Mouse (Mus musculus) limb, embryonic 12.5 days (tissue): ENCODE measurements around the gene Kbtbd2. TPM values are rescaled to one million over a fixed set of nuclear protein-coding genes. Genes with fewer than 3 reads are reported as not detected.

Source experiments
- ATAC-seq: fragments of 200-750 bp; cut with Nextera tagmentation; 2 replicates; pipeline ENCODE4 v1.8.0; 2017; ENCODE audit warnings: low read depth, moderate TSS enrichment; ENCODE audit not compliant: insufficient number of reproducible peaks, insufficient read depth, low FRiP score, low TSS enrichment
- H3K27ac ChIP-seq: fragments of 300-500 bp; sonication (generic); 2 replicates; pipeline ENCODE4 v1.5.1; 2016; ENCODE audit warnings: mild to moderate bottlenecking, moderate library complexity
- H3K27me3 ChIP-seq: fragments of 300-500 bp; sonication (generic); 2 replicates; pipeline ENCODE4 v1.6.1; 2016; ENCODE audit warnings: mild to moderate bottlenecking, moderate library complexity
- H3K36me3 ChIP-seq: fragments of 300-500 bp; sonication (generic); 2 replicates; pipeline ENCODE4 v1.6.1; 2016; ENCODE audit warnings: mild to moderate bottlenecking, moderate library complexity
- H3K4me1 ChIP-seq: fragments of 300-500 bp; sonication (generic); replicated peaks from 2 replicates; pipeline ENCODE4 v1.6.1; 2016
- H3K4me2 ChIP-seq: fragments of 300-500 bp; sonication (generic); 2 replicates; pipeline ENCODE4 v1.6.1; 2016; ENCODE audit warnings: mild to moderate bottlenecking, moderate library complexity
- H3K4me3 ChIP-seq: fragments of 300-500 bp; sonication (generic); replicated peaks from 2 replicates; pipeline ENCODE4 v1.5.1; 2016; ENCODE audit warnings: mild to moderate bottlenecking
- H3K9ac ChIP-seq: fragments of 300-500 bp; sonication (generic); replicated peaks from 2 replicates; pipeline ENCODE4 v1.6.1; 2016; ENCODE audit warnings: mild to moderate bottlenecking, moderate library complexity
- H3K9me3 ChIP-seq: fragments of 300-500 bp; sonication (generic); 2 replicates; pipeline ENCODE4 v1.6.1; 2016; ENCODE audit warnings: mild to moderate bottlenecking, moderate library complexity
- WGBS: fragments of 180-500 bp; shearing (Covaris S2); methylation state at CpG from one replicate; pipeline ENCODE4 v1.1.7; 2016; 5-methylcytosine and 5-hydroxymethylcytosine counted together
- polyA plus RNA-seq: library from polyadenylated mRNA; unstranded; fragments of >200 nt; fragmentation: Nextera tagmentation; extraction: Ambion mirVana; gene quantifications from 2 replicates; pipeline ENCODE4 v1.2.1, GENCODE M21; 2016

Kbtbd2 gene
- polyA plus RNA-seq, 1 experiment from 2014 or later: 45.7 TPM

DNA sequence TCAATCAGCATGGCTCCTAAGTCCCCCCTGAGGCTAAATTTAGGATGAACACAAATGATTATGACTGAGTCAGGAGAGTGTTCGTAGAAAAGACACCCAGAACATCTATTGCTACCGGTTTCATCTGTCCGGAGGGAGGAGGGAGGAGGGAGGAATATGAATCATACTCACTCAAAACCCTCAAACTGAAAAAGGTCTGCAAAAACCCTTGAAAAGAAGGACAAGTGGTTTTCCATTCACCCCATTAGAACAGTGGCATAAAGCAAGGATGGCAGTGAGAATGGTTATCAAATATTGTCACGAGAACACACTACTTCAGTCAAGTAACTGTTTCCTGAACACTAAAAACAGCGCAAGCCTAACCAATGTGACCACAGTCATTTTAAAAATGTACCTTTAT lies 12.5 kb downstream of the Kbtbd2 start:
- Histone ChIP-seq H3K4me2 (no peak overlapping the region), H3K36me3 (peaks cover 55% of the 10 kb centered on the region), H3K4me1 (no peaks in the 10 kb centered on the region), H3K9ac (no peak overlapping the region), H3K27ac (no peak overlapping the region), H3K9me3 (no peaks in the 10 kb centered on the region), H3K4me3 (no peak overlapping the region), H3K27me3 (no peaks in the 10 kb centered on the region)
- WGBS: 92% methylated on average over 5 of the region's 5 CpGs
- ATAC-seq: no peak

DNA sequence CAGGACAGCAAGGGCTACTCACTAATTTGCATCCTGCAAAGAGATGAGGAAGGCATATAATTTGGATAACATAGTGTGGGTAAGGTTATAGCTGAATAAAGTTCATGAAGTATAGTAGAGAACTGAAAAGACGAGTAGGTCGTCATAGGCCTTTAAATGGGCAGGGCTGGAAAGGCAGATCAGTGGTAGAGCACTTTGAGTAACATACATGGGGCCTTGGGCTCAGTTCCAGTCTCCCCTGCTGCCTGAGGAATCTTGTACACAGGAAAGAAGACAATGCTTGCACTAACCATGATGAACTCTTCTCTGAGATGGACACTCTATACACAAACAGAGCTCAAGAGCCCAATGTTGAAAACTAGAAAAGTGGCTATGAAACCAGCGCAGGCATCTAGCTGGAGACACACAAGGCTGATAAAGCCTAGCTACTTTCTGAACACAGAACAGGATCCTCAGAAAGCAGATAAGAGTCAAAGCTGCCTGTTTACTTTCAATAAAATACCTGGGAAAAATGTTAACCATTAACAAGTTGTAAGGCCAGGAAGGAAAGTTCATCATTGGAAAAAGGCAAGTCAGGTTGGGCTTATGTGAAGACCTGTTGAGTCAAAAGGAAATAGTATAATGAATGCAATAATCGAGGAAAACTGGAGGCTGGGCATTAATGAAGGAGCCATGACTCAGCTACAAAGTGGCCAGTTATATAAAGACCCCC lies 13.9 kb downstream of the Kbtbd2 start:
- Histone ChIP-seq H3K9me3 (no peaks in the 10 kb centered on the region), H3K4me3 (no peak overlapping the region), H3K27ac (no peak overlapping the region), H3K27me3 (no peaks in the 10 kb centered on the region), H3K9ac (no peak overlapping the region), H3K36me3 (peaks cover 62% of the 10 kb centered on the region), H3K4me2 (no peak overlapping the region), H3K4me1 (no peaks in the 10 kb centered on the region)
- no peak for ATAC-seq
- 93% methylated on average over 4 of the region's 4 CpGs for WGBS

DNA sequence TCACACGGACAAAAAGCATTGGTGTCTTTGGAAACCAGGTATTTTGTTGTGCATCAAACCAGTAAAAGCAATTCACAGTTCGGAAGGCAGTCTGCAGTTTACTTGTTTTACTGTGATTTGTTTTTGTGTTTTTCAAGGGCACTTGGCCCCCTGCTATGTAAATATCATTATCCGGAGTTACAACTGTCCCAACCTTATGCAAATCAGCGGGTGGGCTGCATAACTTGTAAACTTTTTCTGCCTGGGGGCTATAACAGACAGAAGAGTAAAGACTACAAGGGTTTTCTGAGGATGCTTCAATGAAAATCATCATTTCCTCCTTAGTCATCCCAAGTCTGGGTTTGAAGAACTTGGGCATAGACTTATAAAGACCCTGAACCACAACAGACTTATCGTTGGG lies 18.0 kb downstream of the Kbtbd2 start:
- H3K27ac ChIP-seq: no peak overlapping the region
- H3K9me3 ChIP-seq: no peaks in the 10 kb centered on the region
- no peak for ATAC-seq
- H3K4me1 ChIP-seq: no peaks in the 10 kb centered on the region
- H3K27me3 ChIP-seq: no peaks in the 10 kb centered on the region
- H3K36me3 ChIP-seq: peaks cover 79% of the 10 kb centered on the region
- no peak overlapping the region for H3K9ac ChIP-seq
- 95% methylated on average over 5 of the region's 5 CpGs for WGBS
- no peak overlapping the region for H3K4me3 ChIP-seq
- no peak overlapping the region for H3K4me2 ChIP-seq

DNA sequence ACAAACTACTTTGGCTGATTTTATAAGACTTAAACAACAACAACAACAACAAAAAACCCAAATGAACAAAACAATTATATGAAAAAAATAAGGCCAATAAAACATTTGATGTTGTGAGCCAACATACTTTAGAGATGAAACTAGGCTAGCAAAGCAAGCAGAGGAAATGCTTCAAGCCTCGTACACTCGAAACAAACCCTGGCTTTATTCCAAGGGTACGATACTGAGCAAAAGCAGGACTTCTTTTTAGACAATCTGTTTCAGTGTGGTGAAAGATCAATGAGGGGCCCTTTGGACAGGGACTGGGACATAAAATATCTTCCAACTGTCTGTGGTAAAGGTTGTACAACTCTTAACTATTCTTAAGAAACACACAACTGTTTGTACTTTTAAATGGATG lies 21.8 kb downstream of the Kbtbd2 start:
- H3K27ac ChIP-seq: no peak overlapping the region

DNA sequence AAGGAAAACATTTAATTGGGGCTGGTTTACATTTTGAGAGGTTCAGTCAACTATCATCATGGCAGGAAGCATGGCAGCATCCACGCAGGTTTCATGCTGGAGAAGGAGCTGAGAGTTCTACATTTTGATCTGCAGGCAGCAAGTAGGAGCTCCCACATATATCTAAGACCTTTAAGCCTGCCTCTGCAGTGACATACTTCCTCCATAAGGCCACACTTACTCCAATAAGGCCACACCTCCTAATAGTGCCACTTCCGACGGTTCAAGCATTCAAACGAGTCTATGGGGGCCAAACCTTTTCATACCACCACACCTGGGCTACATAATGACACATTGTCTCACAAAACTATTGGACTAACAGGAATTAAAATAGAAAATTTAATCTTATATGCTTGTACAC lies 31.9 kb downstream of the Kbtbd2 start:
- WGBS: 81% methylated on average over 4 of the region's 4 CpGs
- no peaks in the 10 kb centered on the region for H3K9me3 ChIP-seq
- peaks cover 23% of the 10 kb centered on the region for H3K36me3 ChIP-seq
- no peaks in the 10 kb centered on the region for H3K27me3 ChIP-seq
- no peaks in the 10 kb centered on the region for H3K4me1 ChIP-seq
- H3K4me3 ChIP-seq: no peak overlapping the region
- H3K27ac ChIP-seq: no peak overlapping the region
- H3K4me2 ChIP-seq: no peak overlapping the region
- no peak for ATAC-seq
- H3K9ac ChIP-seq: no peak overlapping the region

More for the DNA sequence above, 21.8 kb downstream of the Kbtbd2 start:
- peaks cover 64% of the 10 kb centered on the region for H3K36me3 ChIP-seq
- H3K4me1 ChIP-seq: no peaks in the 10 kb centered on the region
- no peak overlapping the region for H3K4me2 ChIP-seq
- no peaks in the 10 kb centered on the region for H3K27me3 ChIP-seq
- WGBS: 89% methylated on average over 3 of the region's 3 CpGs
- H3K9ac ChIP-seq: no peak overlapping the region
- no peaks in the 10 kb centered on the region for H3K9me3 ChIP-seq
- no peak overlapping the region for H3K4me3 ChIP-seq
- no peak for ATAC-seq

DNA sequence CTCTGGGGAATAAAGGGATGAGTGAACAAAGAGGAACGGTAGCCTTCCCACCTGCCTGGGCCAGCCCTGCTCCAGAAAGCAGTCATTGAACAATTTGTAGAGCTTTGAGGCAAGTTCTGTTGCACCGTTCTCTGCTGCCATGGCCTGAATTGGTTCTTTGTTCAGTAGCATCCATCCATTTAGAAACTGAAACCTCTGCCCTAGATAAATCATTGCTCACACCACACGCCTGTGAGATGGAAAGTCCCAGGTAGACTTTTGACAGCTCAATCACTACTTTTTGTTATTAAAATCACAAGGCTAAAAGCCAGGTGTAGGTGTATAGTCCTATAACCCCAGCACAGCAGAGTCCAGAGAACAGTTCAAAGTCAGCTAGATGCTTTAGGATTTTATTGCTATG lies 32.3 kb downstream of the Kbtbd2 start:
- no peaks in the 10 kb centered on the region for H3K4me1 ChIP-seq
- H3K9ac ChIP-seq: no peak overlapping the region
- no peak overlapping the region for H3K27ac ChIP-seq
- H3K4me3 ChIP-seq: no peak overlapping the region
- WGBS: 83% methylated on average over 3 of the region's 3 CpGs
- H3K9me3 ChIP-seq: no peaks in the 10 kb centered on the region
- H3K4me2 ChIP-seq: no peak overlapping the region
- H3K36me3 ChIP-seq: peaks cover 26% of the 10 kb centered on the region
- no peaks in the 10 kb centered on the region for H3K27me3 ChIP-seq
- ATAC-seq: no peak

DNA sequence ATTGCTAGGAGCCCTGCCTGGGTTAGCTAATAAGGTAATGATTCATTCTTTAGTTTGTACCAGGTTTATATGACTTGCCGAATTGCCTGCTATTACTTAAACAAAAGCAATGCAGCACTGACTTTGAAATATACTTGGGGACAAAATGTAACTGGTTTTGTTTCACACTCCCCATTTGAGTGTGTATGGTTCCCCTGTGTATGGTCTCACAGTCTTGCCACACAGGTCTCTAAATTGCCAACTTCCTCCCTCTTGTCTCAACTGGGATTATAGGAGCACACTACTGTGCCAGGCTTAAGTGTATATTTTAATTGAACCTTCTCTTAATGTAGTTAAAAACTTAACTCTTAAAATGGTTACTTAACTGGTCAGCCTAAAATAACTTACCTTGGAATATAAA lies 38.3 kb downstream of the Kbtbd2 start:
- no peaks in the 10 kb centered on the region for H3K9me3 ChIP-seq
- H3K4me2 ChIP-seq: no peak overlapping the region
- H3K4me1 ChIP-seq: no peaks in the 10 kb centered on the region
- 94% methylated on average over 1 of the region's 1 CpGs for whole genome bisulfite sequencing
- no peak overlapping the region for H3K4me3 ChIP-seq
- H3K36me3 ChIP-seq: peaks cover 74% of the 10 kb centered on the region
- no peaks in the 10 kb centered on the region for H3K27me3 ChIP-seq
- no peak overlapping the region for H3K9ac ChIP-seq
- ATAC-seq: no peak
- no peak overlapping the region for H3K27ac ChIP-seq

DNA sequence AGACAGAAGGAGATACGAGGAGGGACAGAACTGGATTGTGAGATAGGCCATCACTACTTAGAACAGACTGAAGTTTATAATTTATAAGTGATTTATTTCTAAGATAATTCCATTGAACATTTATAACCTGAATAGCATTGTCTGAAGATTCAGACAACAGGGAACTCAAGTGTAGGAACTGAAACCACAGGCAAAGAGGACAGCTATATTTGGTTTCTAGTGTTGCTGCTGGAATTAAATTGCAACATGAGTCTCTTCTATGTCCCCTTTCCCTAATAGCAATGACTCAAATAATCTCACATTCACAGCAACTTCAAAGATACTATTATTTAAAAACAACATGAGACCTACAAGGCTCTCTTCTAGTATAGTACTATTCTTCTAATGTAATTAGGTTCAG lies 41.5 kb downstream of the Kbtbd2 start:
- Histone ChIP-seq H3K4me1 (no peaks in the 10 kb centered on the region), H3K9ac (no peak overlapping the region), H3K27me3 (no peaks in the 10 kb centered on the region), H3K36me3 (peaks cover 73% of the 10 kb centered on the region), H3K4me3 (no peak overlapping the region), H3K9me3 (no peaks in the 10 kb centered on the region), H3K27ac (no peak overlapping the region), H3K4me2 (no peak overlapping the region)
- no peak for ATAC-seq
- 96% methylated on average over 1 of the region's 1 CpGs for WGBS

DNA sequence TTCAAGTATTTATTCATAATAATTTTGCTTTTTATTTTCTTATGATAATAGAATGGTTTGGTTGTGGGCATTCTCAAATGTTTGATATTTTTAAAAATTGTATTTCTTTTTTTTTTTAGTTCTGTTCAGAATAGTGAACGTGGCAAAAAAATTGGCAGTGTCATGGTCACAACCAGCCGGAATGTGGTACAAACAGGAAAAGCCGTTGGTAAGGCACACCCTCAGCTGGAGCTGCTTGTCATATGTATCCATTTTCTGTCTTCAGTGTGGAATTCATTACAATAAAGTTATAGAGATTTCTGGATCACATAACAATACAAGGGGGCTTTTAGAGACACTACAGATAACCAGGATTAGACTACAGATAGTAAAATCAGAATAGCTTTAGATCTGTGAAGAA lies 43.9 kb downstream of the Kbtbd2 start:
- ATAC-seq: no peak
- Histone ChIP-seq H3K4me1 (no peaks in the 10 kb centered on the region), H3K27ac (no peak overlapping the region), H3K4me2 (no peak overlapping the region), H3K36me3 (peaks cover 56% of the 10 kb centered on the region), H3K9me3 (no peaks in the 10 kb centered on the region), H3K27me3 (no peaks in the 10 kb centered on the region), H3K9ac (no peak overlapping the region), H3K4me3 (no peak overlapping the region)
- 97% methylated on average over 3 of the region's 3 CpGs for WGBS

DNA sequence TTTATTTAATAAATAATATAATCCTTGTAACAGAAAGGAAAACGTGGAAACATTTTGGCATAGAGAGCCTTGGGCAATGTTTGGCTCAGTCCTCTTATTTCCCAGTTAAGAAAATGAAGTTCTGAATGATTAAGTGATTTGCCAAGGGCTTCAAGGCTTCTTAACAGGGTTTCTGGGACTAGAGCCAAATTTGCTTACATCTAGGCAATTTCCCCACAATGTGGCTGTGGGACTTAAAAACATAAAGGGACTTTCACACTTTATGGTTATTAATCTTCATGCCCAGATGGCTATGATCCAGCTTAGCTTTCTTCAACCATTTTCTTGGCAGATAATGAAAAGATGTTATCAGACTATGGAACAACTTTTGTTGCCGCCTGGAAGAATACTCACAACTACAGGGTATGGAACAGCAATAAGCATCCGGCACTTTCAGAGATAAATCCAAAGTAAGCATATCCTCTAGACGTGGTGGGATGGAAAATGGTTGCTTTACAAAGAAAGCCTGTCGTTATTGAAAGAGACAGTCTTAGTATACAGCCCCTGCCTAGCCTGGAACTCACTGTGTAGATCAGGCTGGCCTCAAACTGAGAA lies 51.6 kb downstream of the Kbtbd2 start:
- Histone ChIP-seq H3K4me3 (no peak overlapping the region), H3K4me2 (no peak overlapping the region), H3K36me3 (peaks cover 38% of the 10 kb centered on the region), H3K9me3 (no peaks in the 10 kb centered on the region), H3K4me1 (no peaks in the 10 kb centered on the region), H3K27me3 (no peaks in the 10 kb centered on the region), H3K27ac (no peak overlapping the region), H3K9ac (no peak overlapping the region)
- no peak for ATAC-seq
- WGBS: 88% methylated on average over 5 of the region's 5 CpGs

DNA sequence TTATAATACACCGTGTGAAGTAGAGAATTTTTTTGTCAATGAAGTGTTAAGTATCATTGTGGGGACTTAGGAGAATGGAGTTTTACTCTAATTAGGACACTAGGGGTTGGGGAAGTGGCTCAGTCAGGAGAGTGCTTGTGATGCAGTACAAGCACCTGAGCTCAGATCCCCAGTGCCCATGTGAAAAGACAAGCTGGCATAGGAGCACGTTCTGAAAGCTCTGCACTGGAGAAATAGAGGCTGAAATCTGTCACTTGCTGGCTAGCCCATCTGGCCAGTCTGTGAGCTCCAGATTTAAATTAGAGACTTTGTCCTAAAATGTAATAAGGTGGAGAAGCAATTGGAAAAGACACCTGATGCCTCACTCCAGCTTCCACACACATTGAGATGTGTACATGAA lies 65.1 kb downstream of the Kbtbd2 start:
- no peak overlapping the region for H3K4me3 ChIP-seq
- WGBS: 87% methylated on average over 2 of the region's 2 CpGs
- H3K27ac ChIP-seq: no peak overlapping the region
- H3K36me3 ChIP-seq: peaks cover 76% of the 10 kb centered on the region
- H3K4me1 ChIP-seq: no peaks in the 10 kb centered on the region
- H3K27me3 ChIP-seq: no peaks in the 10 kb centered on the region
- H3K4me2 ChIP-seq: no peak overlapping the region
- no peak overlapping the region for H3K9ac ChIP-seq
- H3K9me3 ChIP-seq: no peaks in the 10 kb centered on the region
- ATAC-seq: no peak
